Mouse (Mus musculus) megakaryocyte, adult 5-6 weeks (primary cell): ENCODE results near the gene Zfp710. TPM values are rescaled to one million over a fixed set of nuclear protein-coding genes. Genes with fewer than 3 reads are reported as not detected.

ENCODE experiments used
- total RNA-seq, 2 experiments: library from RNA; stranded (forward) in 1 of 2; stranded (reverse) in 1 of 2; fragments of 153-499, 151-499 nt in 1 of 2; fragments of 221-1000, 200-1000 nt in 1 of 2; gene quantifications; 2 replicates each; pipeline versions ENCODE4 v1.2.3 to v1.2.4; 2015 to 2017

The Zfp710 gene
- total RNA-seq, 2 experiments from 2014 or later: 59.1 to 73.8 TPM

Other genes starting within 250 kb of the Zfp710 start
- gene Mesp1, start 231.0 kb upstream of the Zfp710 start, total RNA-seq (2015): not detected in 2 replicates
- gene Mesp1, start 231.0 kb upstream of the Zfp710 start, total RNA-seq (2017): not detected in 2 replicates
- 0.29 TPM in 1 of 2 replicates, not detected in the other for gene Mesp2, start 214.1 kb upstream of the Zfp710 start, total RNA-seq (2015)
- gene Mesp2, start 214.1 kb upstream of the Zfp710 start, total RNA-seq (2017): not detected in 2 replicates
- gene Anpep, start 163.8 kb upstream of the Zfp710 start, total RNA-seq (2015): 1.8 and 2.0 TPM in 2 replicates
- not detected in 2 replicates for gene Anpep, start 163.8 kb upstream of the Zfp710 start, total RNA-seq (2017)
- 14.6 and 22.8 TPM in 2 replicates for gene Ap3s2, start 104.2 kb upstream of the Zfp710 start, total RNA-seq (2015)
- 4.6 and 5.9 TPM in 2 replicates for gene Ap3s2, start 104.2 kb upstream of the Zfp710 start, total RNA-seq (2017)
- gene Arpin, start 89.5 kb upstream of the Zfp710 start, total RNA-seq (2015): not detected in 2 replicates
- gene Arpin, start 89.5 kb upstream of the Zfp710 start, total RNA-seq (2017): 0.08 TPM in 1 of 2 replicates, not detected in the other
- gene Idh2, start 90.6 kb downstream of the Zfp710 start, total RNA-seq (2015): 74.9 and 77.7 TPM in 2 replicates
- 85.5 and 90.4 TPM in 2 replicates for gene Idh2, start 90.6 kb downstream of the Zfp710 start, total RNA-seq (2017)
- gene Sema4b, start 162.0 kb downstream of the Zfp710 start, total RNA-seq (2015): 10.1 and 13.7 TPM in 2 replicates
- 10.5 and 11.1 TPM in 2 replicates for gene Sema4b, start 162.0 kb downstream of the Zfp710 start, total RNA-seq (2017)
- 107 and 134 TPM in 2 replicates for gene Cib1, start 208.0 kb downstream of the Zfp710 start, total RNA-seq (2015)
- gene Cib1, start 208.0 kb downstream of the Zfp710 start, total RNA-seq (2017): 86.5 and 98.1 TPM in 2 replicates
- gene Gdpgp1, start 208.1 kb downstream of the Zfp710 start, total RNA-seq (2015): 5.2 and 5.4 TPM in 2 replicates
- 1.9 and 2.7 TPM in 2 replicates for gene Gdpgp1, start 208.1 kb downstream of the Zfp710 start, total RNA-seq (2017)
- gene Ttll13, start 221.6 kb downstream of the Zfp710 start, total RNA-seq (2015): 0.07 TPM in 1 of 2 replicates, not detected in the other
- gene Ttll13, start 221.6 kb downstream of the Zfp710 start, total RNA-seq (2017): 0.12 TPM in 1 of 2 replicates, not detected in the other
- gene Ngrn, start 236.4 kb downstream of the Zfp710 start, total RNA-seq (2015): 24.8 and 28.1 TPM in 2 replicates
- gene Ngrn, start 236.4 kb downstream of the Zfp710 start, total RNA-seq (2017): 21.4 and 21.8 TPM in 2 replicates
- gene Vps33b, start 244.8 kb downstream of the Zfp710 start, total RNA-seq (2015): 15.1 and 31.9 TPM in 2 replicates
- 23.1 and 29.8 TPM in 2 replicates for gene Vps33b, start 244.8 kb downstream of the Zfp710 start, total RNA-seq (2017)